Mouse (Mus musculus) ovary, postnatal 14 days (tissue): ENCODE measurements around the gene Mvp.

Source experiments
- DNase-seq: peaks from one replicate; pipeline ENCODE4 v3.0.0; 2022; ENCODE audit warnings: low spot score

The Mvp gene

GRCm38 (mm10) chr7:127019306-127019960 lies 5.0 kb upstream of the Mvp start:
- DNase-seq = no peak

GRCm38 (mm10) chr7:127018416-127019305 lies 4.2 kb upstream of the Mvp start:
- DNase-seq = no peak

- no peak for DNase-seq
Measured at GRCm38 (mm10) chr7:127017950-127018345, 3.5 kb upstream of the Mvp start.

GRCm38 (mm10) chr7:127016971-127017949 lies 2.8 kb upstream of the Mvp start, which contains the start of gene Pagr1a:
Pagr1a (minus strand) TSS chr7:127017352.
- peak; percentile 89 for DNase-seq

GRCm38 (mm10) chr7:127016486-127016938 lies 2.1 kb upstream of the Mvp start:
- DNase-seq = peak; percentile 43

GRCm38 (mm10) chr7:127016481-127016485 lies 1.9 kb upstream of the Mvp start, which contains the start of gene Pagr1b:
Pagr1b (minus strand) TSS chr7:127016484.
- no peak for DNase-seq

GRCm38 (mm10) chr7:127016081-127016480 lies 1.7 kb upstream of the Mvp start:
- DNase-seq = no peak

- DNase-seq = no peak
Measured at GRCm38 (mm10) chr7:127014993-127015392, 572 bp upstream of the Mvp start.

GRCm38 (mm10) chr7:127013385-127013784 lies 1.0 kb downstream of the Mvp start:
- DNase-seq = no peak

- no peak for DNase-seq
Measured at GRCm38 (mm10) chr7:127012845-127013244, 1.6 kb downstream of the Mvp start.

GRCm38 (mm10) chr7:127012374-127012773 lies 2.0 kb downstream of the Mvp start:
- DNase-seq = no peak

- no peak for DNase-seq
Measured at GRCm38 (mm10) chr7:127011717-127012116, 2.7 kb downstream of the Mvp start.

GRCm38 (mm10) chr7:127011051-127011450 lies 3.4 kb downstream of the Mvp start:
- no peak for DNase-seq

GRCm38 (mm10) chr7:127009307-127010085 lies 4.9 kb downstream of the Mvp start:
- DNase-seq = no peak

- DNase-seq = peak; percentile 54
Measured at GRCm38 (mm10) chr7:127008239-127009019, 6.0 kb downstream of the Mvp start.

- DNase-seq = no peak
Measured at GRCm38 (mm10) chr7:127007313-127008024, 7.0 kb downstream of the Mvp start.

- DNase-seq = no peak
Measured at GRCm38 (mm10) chr7:127004122-127004875, 10.1 kb downstream of the Mvp start.

- DNase-seq = no peak
Measured at GRCm38 (mm10) chr7:127003620-127004019, 10.8 kb downstream of the Mvp start.

GRCm38 (mm10) chr7:126999568-126999967 lies 14.9 kb downstream of the Mvp start:
- DNase-seq = no peak

GRCm38 (mm10) chr7:126996449-126996848 lies 18.0 kb downstream of the Mvp start:
- no peak for DNase-seq
